11 mouse cellular contexts compared by ENCODE assay signal in the genomic region with DNA sequence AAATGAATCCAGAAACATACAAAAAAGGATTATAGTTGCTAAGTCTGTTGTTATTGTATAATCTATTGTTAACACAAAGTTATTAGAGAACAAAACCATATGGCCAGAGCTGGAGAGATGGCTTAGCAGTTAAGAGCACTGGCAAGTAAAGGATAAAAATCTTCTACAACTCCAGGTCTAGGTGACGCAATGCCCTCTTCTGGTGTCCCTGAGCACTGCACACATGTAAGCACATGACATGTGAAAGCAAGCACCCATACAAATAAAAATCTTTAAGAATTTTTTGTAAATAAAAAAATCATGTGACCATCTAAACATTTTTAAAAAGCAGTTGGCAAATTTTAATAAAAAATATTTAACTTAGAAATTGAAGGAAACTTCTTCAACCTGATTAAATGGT. TPM values are rescaled to one million over a fixed set of nuclear protein-coding genes. Genes with fewer than 3 reads are reported as not detected.
DNase-seq lines count a peak whose midpoint lies in the region; ATAC-seq and TF ChIP-seq lines count a peak whose summit lies in the region.
"Had no signal": no experiment of that assay in that cellular context is flagged by ENCODE, and none has a peak within 500 bp of the region (broad histone marks: within the 10 kb centered on the region; RNA-seq: fewer than 3 reads in every experiment).

No protein-coding gene starts in this region.

- no peaks in the 10 kb centered on the region for H3K4me1 ChIP-seq in hindbrain, postnatal 0 days (ENCODE audit: insufficient read depth, low read length)
- no peaks in the 10 kb centered on the region for H3K4me1 ChIP-seq in hindbrain, embryonic 10.5 days (replicated peaks)
- 0 out of 2 replicates have a peak, but pooled peaks cover 12% of the 10 kb centered on the region for H3K4me1 ChIP-seq in E14TG2a.4 (replicated peaks; ENCODE audit: low read depth, low read length)
- 0 out of 2 replicates have a peak, but pooled peaks cover 2% of the 10 kb centered on the region for H3K4me1 ChIP-seq in liver, postnatal 0 days (ENCODE audit: insufficient read depth)

- H3K36me3 ChIP-seq in hindbrain, postnatal 0 days (ENCODE audit: insufficient read depth, low read length), result no peaks in the 10 kb centered on the region
- H3K36me3 ChIP-seq in hindbrain, embryonic 10.5 days, result peaks cover 32% of the 10 kb centered on the region
- H3K36me3 ChIP-seq in E14TG2a.4 (ENCODE audit: insufficient read depth, low read length), result peaks cover 4% of the 10 kb centered on the region; the same call in 1 of the 2 replicates
- H3K36me3 ChIP-seq in liver, postnatal 0 days (replicated peaks; ENCODE audit: insufficient read depth, low read length), result no peaks in the 10 kb centered on the region

- no peaks in the 10 kb centered on the region for H3K27me3 ChIP-seq in hindbrain, postnatal 0 days (ENCODE audit: insufficient read depth, low read length)
- H3K27me3 ChIP-seq in hindbrain, embryonic 10.5 days (ENCODE audit: insufficient read depth, poor library complexity, severe bottlenecking), result no peaks in the 10 kb centered on the region
- no peaks in the 10 kb centered on the region for H3K27me3 ChIP-seq in E14TG2a.4 (ENCODE audit: insufficient read depth, low read length)
- H3K27me3 ChIP-seq in liver, postnatal 0 days (ENCODE audit: insufficient read depth, low read length), result no peaks in the 10 kb centered on the region

- H3K4me2 ChIP-seq in hindbrain, postnatal 0 days (ENCODE audit: low read depth, low read length), result no peak overlapping the region
- H3K4me2 ChIP-seq in liver, postnatal 0 days (ENCODE audit: low read depth, low read length), result no peak overlapping the region
- H3K4me2 ChIP-seq: lung, embryonic 14.5 days had no signal

- 94% methylated on average over 1 of the region's 1 CpGs for WGBS in hindbrain, postnatal 0 days
- WGBS in hindbrain, embryonic 10.5 days, result 89% methylated on average over 1 of the region's 1 CpGs
- 87% methylated on average over 1 of the region's 1 CpGs for WGBS in liver, postnatal 0 days (ENCODE audit: insufficient replicate concordance)

- ATAC-seq in hindbrain, postnatal 0 days, result no peak
- ATAC-seq in liver, postnatal 0 days, result no peak
- ATAC-seq: hindbrain, embryonic 16.5 days had no signal

- H3K27ac ChIP-seq in hindbrain, postnatal 0 days, result no peak overlapping the region
- no peak overlapping the region for H3K27ac ChIP-seq in hindbrain, embryonic 10.5 days
- H3K27ac ChIP-seq in liver, postnatal 0 days (ENCODE audit: low read depth), result no peak overlapping the region

- DNase-seq in hindbrain, postnatal 0 days (ENCODE audit: low spot score), result no peak
- no peak for DNase-seq in hindbrain, embryonic 10.5 days (ENCODE audit: low spot score)
- peak; percentile 53 for DNase-seq in 3T3-L1 (ENCODE audit: low read depth, low spot score)
- DNase-seq in liver, postnatal 0 days, result peak; percentile 32
- no peak for DNase-seq in neural tube, embryonic 10.5 days (ENCODE audit: extremely low spot score, low spot score)
- DNase-seq in adrenal gland, adult (ENCODE audit: inconsistent age in 2 of 2, low spot score in 1 of 2), result no peak
- DNase-seq in frontal cortex, postnatal 10 days (ENCODE audit: low spot score in 2 of 2), result no peak
- DNase-seq: lung, embryonic 14.5 days; right cerebral cortex, postnatal 25 days had no signal

- H3K9me3 ChIP-seq in hindbrain, postnatal 0 days (ENCODE audit: low read length), result no peaks in the 10 kb centered on the region
- H3K9me3 ChIP-seq in hindbrain, embryonic 10.5 days, result no peaks in the 10 kb centered on the region
- H3K9me3 ChIP-seq in E14TG2a.4 (ENCODE audit: low read length), result no peaks in the 10 kb centered on the region
- no peaks in the 10 kb centered on the region for H3K9me3 ChIP-seq in liver, postnatal 0 days (ENCODE audit: low read length)

- no peak overlapping the region for H3K4me3 ChIP-seq in hindbrain, postnatal 0 days (ENCODE audit: low read length)
- no peak overlapping the region for H3K4me3 ChIP-seq in hindbrain, embryonic 10.5 days
- H3K4me3 ChIP-seq in E14TG2a.4 (replicated peaks; ENCODE audit: low read length), result no peak overlapping the region
- no peak overlapping the region for H3K4me3 ChIP-seq in liver, postnatal 0 days (ENCODE audit: low read depth, low read length)

- TF ChIP-seq CTCF in hindbrain, postnatal 0 days (IDR thresholded peaks at IDR 0.05; ENCODE audit: low read depth), result peak; percentile 37; the same call in 1 of the 2 replicates
- peak; percentile 51 for TF ChIP-seq CTCF in E14TG2a.4 (conservative IDR thresholded peaks at IDR 0.05; ENCODE audit: low read length)
- TF ChIP-seq CTCF in liver, postnatal 0 days (IDR thresholded peaks at IDR 0.05; ENCODE audit: low read depth), result peak; percentile 57

- no peak for TF ChIP-seq EP300 in liver, postnatal 0 days (IDR thresholded peaks at IDR 0.05; ENCODE audit: low read depth)

- no peak overlapping the region for H3K9ac ChIP-seq in hindbrain, postnatal 0 days (replicated peaks; ENCODE audit: low read length)
- H3K9ac ChIP-seq in liver, postnatal 0 days (replicated peaks), result no peak overlapping the region
- H3K9ac ChIP-seq: lung, embryonic 14.5 days had no signal

RNA-seq across cellular contexts. Expression of a gene that starts 17.4 kb away (rescaled TPM):
- 54.9 and 75.5 TPM in 2 replicates for total RNA-seq in hindbrain, postnatal 0 days (2014; rRNA removed)
- 17.9 and 19.0 TPM in 2 replicates for polyA plus RNA-seq in hindbrain, postnatal 0 days (2015; fragmentation: Nextera tagmentation; extraction: Ambion mirVana)
- 28.9 TPM in 2 replicates for polyA plus RNA-seq in hindbrain, embryonic 10.5 days (2016; fragmentation: Nextera tagmentation; extraction: Ambion mirVana)
- polyA plus RNA-seq in liver, postnatal 0 days (2015; fragmentation: Nextera tagmentation; extraction: Ambion mirVana), result 3.8 and 4.1 TPM in 2 replicates

Comparison
In these comparisons a context has a peak if more than half of its experiments do, and no peak if none do; other contexts are left out.
1. DNase-seq: peak in 3T3-L1 (single experiment) and liver, postnatal 0 days (single experiment); none in hindbrain, postnatal 0 days (single experiment), hindbrain, embryonic 10.5 days (single experiment), neural tube, embryonic 10.5 days (single experiment), adrenal gland, adult (0 of 2) and frontal cortex, postnatal 10 days (0 of 2).
2. Peak in every context shown above with its lines, with median percentiles within 50 percentile points of each other: CTCF ChIP-seq.